Mouse (Mus musculus) gastrocnemius, postnatal 14 days (tissue): Measurements from ENCODE around the gene Il18. TPM values are rescaled to one million over a fixed set of nuclear protein-coding genes. Genes with fewer than 3 reads are reported as not detected.
"Not testable (repeated sequence)": the region's sequence is repeated elsewhere in the genome, so short reads cannot be mapped to it uniquely, and the experiment has no call there.

Experiments used
- DNase-seq: peaks from one replicate; pipeline ENCODE4 v3.0.0; 2021; ENCODE audit warnings: mixed read lengths
- intact Hi-C: fragments of 180-260 bp; cut with DNase I; formaldehyde crosslinking; loops from one replicate; pipeline ENCODE4 v1.15.1; 2025; ENCODE audit warnings: low total_unique reads
- total RNA-seq, 2 experiments: library from RNA; stranded (reverse); gene quantifications; 2 replicates each; pipeline ENCODE4 v1.2.3; 2021

Il18 gene
- total RNA-seq, 2 experiments from 2014 or later = 0.53 to 0.74 TPM

GRCm38 (mm10) chr9:50594794-50595417, 40.3 kb downstream of the Il18 start:
- DNase-seq = no peak
- intact Hi-C loops = no loop called here

GRCm38 (mm10) chr9:50596973-50597372, 42.3 kb downstream of the Il18 start:
- DNase-seq = peak; percentile 41
- intact Hi-C loops = no loop called here

- intact Hi-C loops = no loop called here
- DNase-seq = no peak
These were observed 46.9 kb downstream of the Il18 start for GRCm38 (mm10) chr9:50601536-50601935.

GRCm38 (mm10) chr9:50602055-50602845, 47.6 kb downstream of the Il18 start:
- no peak for DNase-seq
- intact Hi-C loops = no loop called here

- intact Hi-C loops = no loop called here
- DNase-seq = peak; percentile 92
These were observed 48.8 kb downstream of the Il18 start, which contains the start of the genes Sdhd and Timm8b for GRCm38 (mm10) chr9:50603189-50603997. Sdhd (minus strand) TSS chr9:50603812. Timm8b (plus strand) TSS chr9:50603910.

- intact Hi-C loops = no loop called here
- no peak for DNase-seq
These were observed 49.3 kb downstream of the Il18 start for GRCm38 (mm10) chr9:50603998-50604324.

- DNase-seq = no peak
- intact Hi-C loops = no loop called here
These were observed 49.7 kb downstream of the Il18 start for GRCm38 (mm10) chr9:50604338-50604737.

- intact Hi-C loops = no loop called here
These were observed 57.5 kb downstream of the Il18 start for GRCm38 (mm10) chr9:50612115-50612514.

GRCm38 (mm10) chr9:50616161-50616560, 61.5 kb downstream of the Il18 start:
- no peak for DNase-seq
- intact Hi-C loops = no loop called here

More at GRCm38 (mm10) chr9:50612115-50612514, 57.5 kb downstream of the Il18 start:
- no peak for DNase-seq

GRCm38 (mm10) chr9:50616766-50617603, 62.4 kb downstream of the Il18 start, which contains the start of the genes Pih1d2 and Nkapd1:
Pih1d2 (plus strand) TSS chr9:50617321.
Nkapd1 (minus strand) TSS chr9:50617464.
- peak; percentile 81 for DNase-seq

GRCm38 (mm10) chr9:50617794-50618330, 63.2 kb downstream of the Il18 start:
- intact Hi-C loops = no loop called here
- no peak for DNase-seq

More at GRCm38 (mm10) chr9:50616766-50617603, 62.4 kb downstream of the Il18 start, which contains the start of the genes Pih1d2 and Nkapd1:
- intact Hi-C loops = no loop called here

- DNase-seq, intact Hi-C loops: not testable (repeated sequence)
These were observed 76.3 kb downstream of the Il18 start for GRCm38 (mm10) chr9:50630903-50631302.

Other genes with a start within 250 kb of the Il18 start
- gene Rpl10-ps3, start 209.9 kb upstream of the Il18 start, total RNA-seq = 100 to 1,000 TPM; 453 to 504 TPM
- not detected for gene Plet1, start 60.3 kb upstream of the Il18 start, total RNA-seq
- 10 to 100 TPM; 10.9 to 11.4 TPM for gene Pts, start 26.1 kb upstream of the Il18 start, total RNA-seq
- under 1 TPM; 0.13 to 0.18 TPM for gene Bco2, start 354 bp downstream of the Il18 start, total RNA-seq
- not detected for gene Tex12, start 6.5 kb downstream of the Il18 start, total RNA-seq
- gene Sdhd, start 49.0 kb downstream of the Il18 start, total RNA-seq = 100 to 1,000 TPM; 334 to 384 TPM
- 100 to 1,000 TPM; 144 to 150 TPM for gene Timm8b, start 49.1 kb downstream of the Il18 start, total RNA-seq
- gene Pih1d2, start 62.5 kb downstream of the Il18 start, total RNA-seq = under 1 TPM; 0.35 to 0.74 TPM
- 10 to 100 TPM; 12.8 to 13.0 TPM for gene Nkapd1, start 62.6 kb downstream of the Il18 start, total RNA-seq
- gene Dlat, start 105.0 kb downstream of the Il18 start, total RNA-seq = 100 to 1,000 TPM; 235 to 280 TPM
- gene Dixdc1, start 184.7 kb downstream of the Il18 start, total RNA-seq = 1 to 10 TPM; 3.7 to 4.2 TPM
- 1 to 10 TPM; 1.7 to 2.5 TPM for gene 2310030G06Rik, start 191.7 kb downstream of the Il18 start, total RNA-seq
- gene Cryab, start 196.5 kb downstream of the Il18 start, total RNA-seq = 100 to 1,000 TPM; 804 to 989 TPM
- 100 to 1,000 TPM; 130 to 134 TPM for gene Hspb2, start 197.5 kb downstream of the Il18 start, total RNA-seq
- gene Fdxacb1, start 213.4 kb downstream of the Il18 start, total RNA-seq = 1 to 10 TPM; 3.4 to 4.4 TPM
- 1 to 10 TPM; 7.1 to 8.6 TPM for gene Alg9, start 220.2 kb downstream of the Il18 start, total RNA-seq
- gene 1110032A03Rik, start 220.7 kb downstream of the Il18 start, total RNA-seq = 10 to 100 TPM in 1 of 2 experiments, 1 to 10 TPM in 1; 7.9 to 11.9 TPM